24 mouse cellular contexts compared by ENCODE assay signal in genomic region chr3:28091296-28091695, GRCm38 (mm10).
DNase-seq lines count a peak whose midpoint lies in the region; ATAC-seq lines count a peak whose summit lies in the region.
"Had no signal": no experiment of that assay in that cellular context is flagged by ENCODE, and none has a peak within 500 bp of the region (broad histone marks: within the 10 kb centered on the region; RNA-seq: fewer than 3 reads in every experiment).

No protein-coding gene starts in this region.

- no peak overlapping the region for H3K4me2 ChIP-seq in heart, embryonic 12.5 days
- no peak overlapping the region for H3K4me2 ChIP-seq in midbrain, embryonic 14.5 days (ENCODE audit: low read length)
- H3K4me2 ChIP-seq: forebrain, embryonic 13.5 days; hindbrain, embryonic 12.5 days; hindbrain, embryonic 15.5 days had no signal

- no peaks in the 10 kb centered on the region for H3K27me3 ChIP-seq in heart, embryonic 12.5 days (replicated peaks)
- no peaks in the 10 kb centered on the region for H3K27me3 ChIP-seq in midbrain, embryonic 10.5 days (ENCODE audit: low read depth, poor library complexity, severe bottlenecking)
- no peaks in the 10 kb centered on the region for H3K27me3 ChIP-seq in midbrain, embryonic 14.5 days (ENCODE audit: control insufficient read depth, insufficient read depth, low read length)
- H3K27me3 ChIP-seq: forebrain, embryonic 13.5 days; hindbrain, embryonic 12.5 days; hindbrain, embryonic 15.5 days; Patski had no signal

- DNase-seq in heart, adult 9 months (ENCODE audit: low spot score in 2 of 2), result no peak
- no peak for DNase-seq in midbrain, embryonic 10.5 days (ENCODE audit: low spot score)
- no peak for DNase-seq in midbrain, embryonic 14.5 days
- peak; percentile 8 for DNase-seq in Muller cell, postnatal 12 days (ENCODE audit: inconsistent ontology term)
- DNase-seq in ZHBTc4 (ENCODE audit: low read depth, low spot score), result peak; percentile 67
- no peak for DNase-seq in cerebellum, postnatal 36 days
- DNase-seq: adrenal gland, adult 8-10 months; adrenal gland, postnatal 25 days; cerebellum, adult 11-12 months; cerebellum, adult 8-10 months; cerebellum, postnatal 10 days; gastrocnemius, postnatal 14 days; heart, postnatal 14 days; kidney, adult 2 months had no signal

- ATAC-seq in heart, embryonic 12.5 days (ENCODE audit: insufficient number of reproducible peaks, low FRiP score), result no peak
- ATAC-seq in midbrain, embryonic 14.5 days (ENCODE audit: low FRiP score, low TSS enrichment), result no peak
- ATAC-seq: activated CD4-positive, CD25-positive, alpha-beta regulatory T cell, adult 4 months; CD4-positive, CD25-positive, alpha-beta regulatory T cell, adult 4 months; forebrain, embryonic 13.5 days; forebrain, embryonic 16.5 days; intestine, postnatal 0 days had no signal

- H3K4me3 ChIP-seq in heart, embryonic 12.5 days, result no peak overlapping the region
- H3K4me3 ChIP-seq in midbrain, embryonic 10.5 days, result no peak overlapping the region
- no peak overlapping the region for H3K4me3 ChIP-seq in midbrain, embryonic 14.5 days (replicated peaks; ENCODE audit: low read depth, low read length)
- H3K4me3 ChIP-seq: forebrain, embryonic 10.5 days; forebrain, embryonic 13.5 days; hindbrain, embryonic 12.5 days; hindbrain, embryonic 15.5 days had no signal

- WGBS in heart, embryonic 12.5 days, result 69% methylated on average over 1 of the region's 1 CpGs
- 36% methylated on average over 1 of the region's 1 CpGs for WGBS in midbrain, embryonic 10.5 days
- 20% methylated on average over 1 of the region's 1 CpGs for WGBS in midbrain, embryonic 14.5 days

- H3K4me1 ChIP-seq in heart, embryonic 12.5 days (replicated peaks), result peaks cover 31% of the 10 kb centered on the region
- peaks cover 16% of the 10 kb centered on the region for H3K4me1 ChIP-seq in midbrain, embryonic 10.5 days
- no peaks in the 10 kb centered on the region for H3K4me1 ChIP-seq in midbrain, embryonic 14.5 days (ENCODE audit: control insufficient read depth, insufficient read depth, low read length)
- H3K4me1 ChIP-seq: forebrain, embryonic 13.5 days; hindbrain, embryonic 12.5 days; hindbrain, embryonic 15.5 days had no signal

- no peak overlapping the region for H3K9ac ChIP-seq in heart, embryonic 12.5 days
- H3K9ac ChIP-seq in midbrain, embryonic 14.5 days (replicated peaks; ENCODE audit: low read length), result no peak overlapping the region
- H3K9ac ChIP-seq: forebrain, embryonic 13.5 days; hindbrain, embryonic 12.5 days; hindbrain, embryonic 15.5 days had no signal

- H3K9me3 ChIP-seq in heart, embryonic 12.5 days (replicated peaks), result no peaks in the 10 kb centered on the region
- no peaks in the 10 kb centered on the region for H3K9me3 ChIP-seq in midbrain, embryonic 10.5 days (replicated peaks)
- no peaks in the 10 kb centered on the region for H3K9me3 ChIP-seq in midbrain, embryonic 14.5 days (ENCODE audit: control insufficient read depth, low read length)
- H3K9me3 ChIP-seq: forebrain, embryonic 10.5 days; forebrain, embryonic 13.5 days; hindbrain, embryonic 12.5 days; hindbrain, embryonic 15.5 days had no signal

- H3K36me3 ChIP-seq in heart, embryonic 12.5 days, result peaks cover 8% of the 10 kb centered on the region
- H3K36me3 ChIP-seq in midbrain, embryonic 10.5 days, result no peaks in the 10 kb centered on the region
- no peaks in the 10 kb centered on the region for H3K36me3 ChIP-seq in midbrain, embryonic 14.5 days (ENCODE audit: control insufficient read depth, insufficient read depth, low read length)
- H3K36me3 ChIP-seq: forebrain, embryonic 10.5 days; hindbrain, embryonic 12.5 days; hindbrain, embryonic 15.5 days had no signal

- peak overlapping the region; percentile 60; the same call in 1 of the 2 replicates for H3K27ac ChIP-seq in heart, embryonic 12.5 days (ENCODE audit: poor library complexity, severe bottlenecking)
- 0 out of 2 replicates have a peak overlapping the region, but pooled peaks have one; percentile 6 for H3K27ac ChIP-seq in midbrain, embryonic 10.5 days (replicated peaks)
- no peak overlapping the region for H3K27ac ChIP-seq in midbrain, embryonic 14.5 days (replicated peaks; ENCODE audit: low read depth, low read length)
- H3K27ac ChIP-seq: forebrain, embryonic 10.5 days; forebrain, embryonic 13.5 days; hindbrain, embryonic 12.5 days; hindbrain, embryonic 15.5 days had no signal

Comparison
In these comparisons a context has a peak if more than half of its experiments do, and no peak if none do; other contexts are left out.
1. DNase-seq: peak in Muller cell, postnatal 12 days (single experiment) and ZHBTc4 (single experiment); none in heart, adult 9 months (0 of 2), midbrain, embryonic 10.5 days (single experiment), midbrain, embryonic 14.5 days (single experiment) and cerebellum, postnatal 36 days (0 of 2).